Comparison of ENCODE assay signal across 8 mouse cellular contexts in the genomic region with DNA sequence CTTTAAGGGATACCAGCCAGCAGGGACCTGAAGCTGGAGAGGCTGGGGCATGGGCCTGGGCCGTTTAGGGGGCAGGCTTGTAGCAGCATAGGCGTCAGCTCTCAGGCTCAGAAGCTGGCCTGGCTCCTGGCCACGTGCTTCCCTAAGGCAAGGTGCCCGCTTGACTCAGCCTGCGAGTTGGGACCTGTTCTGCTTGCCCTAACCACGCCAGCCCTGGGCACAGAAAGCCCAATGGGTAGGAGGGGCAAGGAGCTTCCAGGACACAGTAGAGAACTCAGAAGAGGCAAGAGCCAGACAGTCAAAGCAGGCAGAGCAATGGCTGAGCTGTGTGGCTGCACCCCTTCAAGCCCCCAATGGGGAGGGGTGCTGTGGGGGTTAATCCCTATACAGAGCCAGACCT. TPM values are rescaled to one million over a fixed set of nuclear protein-coding genes. Genes with fewer than 3 reads are reported as not detected.
DNase-seq lines count a peak whose midpoint lies in the region; ATAC-seq lines count a peak whose summit lies in the region.

No protein-coding gene starts in this region.

- H3K27ac ChIP-seq in liver, embryonic 11.5 days (ENCODE audit: low read depth, low read length), result no peak overlapping the region
- H3K27ac ChIP-seq in forebrain, embryonic 13.5 days, result peak overlapping the region; percentile 52; the same call in 1 of the 2 replicates
- peak overlapping the region; percentile 55; the same call in 1 of the 2 replicates for H3K27ac ChIP-seq in hindbrain, embryonic 16.5 days (ENCODE audit: low read depth, low read length)
- peak overlapping the region; percentile 82 for H3K27ac ChIP-seq in lung, embryonic 16.5 days (ENCODE audit: low read length)

- H3K9me3 ChIP-seq in liver, embryonic 11.5 days (ENCODE audit: control insufficient read depth, low read length), result no peaks in the 10 kb centered on the region
- no peaks in the 10 kb centered on the region for H3K9me3 ChIP-seq in forebrain, embryonic 13.5 days (replicated peaks)
- H3K9me3 ChIP-seq in hindbrain, embryonic 16.5 days (ENCODE audit: control insufficient read depth, low read length), result no peaks in the 10 kb centered on the region
- H3K9me3 ChIP-seq in lung, embryonic 16.5 days (ENCODE audit: control insufficient read depth, low read length), result no peaks in the 10 kb centered on the region

- H3K36me3 ChIP-seq in liver, embryonic 11.5 days (ENCODE audit: control insufficient read depth, insufficient read depth, low read length), result no peaks in the 10 kb centered on the region
- peaks cover 24% of the 10 kb centered on the region for H3K36me3 ChIP-seq in forebrain, embryonic 13.5 days (ENCODE audit: poor library complexity, severe bottlenecking)
- peaks cover 3% of the 10 kb centered on the region for H3K36me3 ChIP-seq in hindbrain, embryonic 16.5 days (ENCODE audit: control insufficient read depth, insufficient read depth, low read length)
- no peaks in the 10 kb centered on the region for H3K36me3 ChIP-seq in lung, embryonic 16.5 days (ENCODE audit: control insufficient read depth, insufficient read depth, low read length)

- H3K4me2 ChIP-seq in liver, embryonic 11.5 days, result no peak overlapping the region
- no peak overlapping the region for H3K4me2 ChIP-seq in forebrain, embryonic 13.5 days
- no peak overlapping the region for H3K4me2 ChIP-seq in hindbrain, embryonic 16.5 days (ENCODE audit: low read length)
- no peak overlapping the region for H3K4me2 ChIP-seq in lung, embryonic 16.5 days (ENCODE audit: low read depth, low read length)

- H3K4me1 ChIP-seq in liver, embryonic 11.5 days (replicated peaks; ENCODE audit: control insufficient read depth, insufficient read depth, low read length), result no peaks in the 10 kb centered on the region
- H3K4me1 ChIP-seq in forebrain, embryonic 13.5 days, result peaks cover 32% of the 10 kb centered on the region
- H3K4me1 ChIP-seq in hindbrain, embryonic 16.5 days (ENCODE audit: control insufficient read depth, insufficient read depth, low read depth, low read length), result no peaks in the 10 kb centered on the region; the same call in none of the 2 replicates
- H3K4me1 ChIP-seq in lung, embryonic 16.5 days (replicated peaks; ENCODE audit: control insufficient read depth, insufficient read depth, low read length), result peaks cover 3% of the 10 kb centered on the region; the same call in 1 of the 2 replicates

- ATAC-seq in liver, embryonic 11.5 days (replicated peaks; ENCODE audit: low FRiP score), result 0 out of 2 replicates have a peak, but pooled peaks have one; percentile 8
- peak; percentile 11; the same call in 1 of the 2 replicates for ATAC-seq in forebrain, embryonic 13.5 days
- ATAC-seq in hindbrain, embryonic 16.5 days, result no peak
- no peak for ATAC-seq in lung, embryonic 16.5 days (ENCODE audit: low read depth)

- H3K27me3 ChIP-seq in liver, embryonic 11.5 days (replicated peaks; ENCODE audit: control insufficient read depth, insufficient read depth, low read length), result no peaks in the 10 kb centered on the region
- H3K27me3 ChIP-seq in forebrain, embryonic 13.5 days, result no peaks in the 10 kb centered on the region
- H3K27me3 ChIP-seq in hindbrain, embryonic 16.5 days (replicated peaks; ENCODE audit: control insufficient read depth, insufficient read depth, low read length), result no peaks in the 10 kb centered on the region
- no peaks in the 10 kb centered on the region for H3K27me3 ChIP-seq in lung, embryonic 16.5 days (ENCODE audit: control insufficient read depth, insufficient read depth, low read depth, low read length)

- WGBS in liver, embryonic 11.5 days, result 65% methylated on average over 6 of the region's 6 CpGs
- 49% methylated on average over 6 of the region's 6 CpGs for WGBS in forebrain, embryonic 13.5 days
- 74% methylated on average over 6 of the region's 6 CpGs for WGBS in hindbrain, embryonic 16.5 days
- WGBS in lung, embryonic 16.5 days, result 61% methylated on average over 6 of the region's 6 CpGs

- no peak for DNase-seq in liver, embryonic 11.5 days (ENCODE audit: low spot score)
- no peak for DNase-seq in liver
- DNase-seq in embryo, embryonic 11 days, result no peak
- no peak for DNase-seq in layer of hippocampus, adult 9-11 months
- DNase-seq in frontal cortex, adult 2 months (ENCODE audit: extremely low spot score in 1 of 2, low spot score in 1 of 2), result no peak

- H3K4me3 ChIP-seq in liver, embryonic 11.5 days (ENCODE audit: low read depth, low read length), result no peak overlapping the region
- no peak overlapping the region for H3K4me3 ChIP-seq in forebrain, embryonic 13.5 days
- no peak overlapping the region for H3K4me3 ChIP-seq in hindbrain, embryonic 16.5 days (ENCODE audit: low read length)
- no peak overlapping the region for H3K4me3 ChIP-seq in lung, embryonic 16.5 days (ENCODE audit: low read length)

- no peak overlapping the region for H3K9ac ChIP-seq in liver, embryonic 11.5 days (ENCODE audit: low read depth, low read length)
- no peak overlapping the region for H3K9ac ChIP-seq in forebrain, embryonic 13.5 days
- no peak overlapping the region for H3K9ac ChIP-seq in hindbrain, embryonic 16.5 days (ENCODE audit: low read depth, low read length)
- no peak overlapping the region for H3K9ac ChIP-seq in lung, embryonic 16.5 days (ENCODE audit: low read length)

RNA-seq across cellular contexts. Expression of gene Kif26a, which starts 37.7 kb away (rescaled TPM):
- 0.52 and 0.59 TPM in 2 replicates for polyA plus RNA-seq in liver, embryonic 11.5 days (2014; fragmentation: Nextera tagmentation; extraction: Ambion mirVana)
- 10.9 and 14.4 TPM in 2 replicates for polyA plus RNA-seq in forebrain, embryonic 13.5 days (2015; fragmentation: Nextera tagmentation; extraction: Ambion mirVana)
- 2.5 and 3.8 TPM in 2 replicates for polyA plus RNA-seq in hindbrain, embryonic 16.5 days (2015; fragmentation: Nextera tagmentation; extraction: Ambion mirVana)
- polyA plus RNA-seq in lung, embryonic 16.5 days (2015; fragmentation: Nextera tagmentation; extraction: Ambion mirVana), result 3.0 and 3.1 TPM in 2 replicates
- 7.6 and 8.3 TPM in 2 replicates for polyA plus RNA-seq in frontal cortex, adult 2 months (2012; rRNA removed)

Comparison
In these comparisons a context has a peak if more than half of its experiments do, and no peak if none do; other contexts are left out.
1. ATAC-seq: peak in liver, embryonic 11.5 days (single experiment) and forebrain, embryonic 13.5 days (single experiment); none in hindbrain, embryonic 16.5 days (single experiment) and lung, embryonic 16.5 days (single experiment).